Mouse (Mus musculus): ENCODE measurements at regions not wholly inside any gene's neighbourhood (a gene's known extent, or its start where the extent isn't known, plus 50 kb on each side); places are given as distances from the start of the nearest gene placed in this dataset.

DNA sequence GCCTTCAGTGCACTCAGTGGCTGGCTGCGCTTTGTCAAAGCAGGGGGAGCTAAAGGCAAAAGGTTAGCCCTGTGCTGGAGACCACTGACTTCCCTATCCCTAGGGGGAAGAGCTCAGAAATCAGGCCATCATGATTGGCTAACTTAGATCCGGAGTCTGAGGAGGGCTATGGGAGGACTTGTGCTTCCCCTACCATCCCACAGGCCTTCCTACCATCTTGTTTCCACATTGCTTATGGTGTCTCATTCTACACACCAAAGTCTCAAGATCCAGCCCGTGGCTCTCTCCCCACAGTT is 72.9 kb upstream of the 1700024P04Rik start:
- no peak for DNase-seq (ENCODE audit: low spot score)

- no peak for DNase-seq (ENCODE audit: low spot score)
Measured at GRCm38 (mm10) chr13:99056432-99057292, 72.3 kb upstream of the 1700024P04Rik start.

DNA sequence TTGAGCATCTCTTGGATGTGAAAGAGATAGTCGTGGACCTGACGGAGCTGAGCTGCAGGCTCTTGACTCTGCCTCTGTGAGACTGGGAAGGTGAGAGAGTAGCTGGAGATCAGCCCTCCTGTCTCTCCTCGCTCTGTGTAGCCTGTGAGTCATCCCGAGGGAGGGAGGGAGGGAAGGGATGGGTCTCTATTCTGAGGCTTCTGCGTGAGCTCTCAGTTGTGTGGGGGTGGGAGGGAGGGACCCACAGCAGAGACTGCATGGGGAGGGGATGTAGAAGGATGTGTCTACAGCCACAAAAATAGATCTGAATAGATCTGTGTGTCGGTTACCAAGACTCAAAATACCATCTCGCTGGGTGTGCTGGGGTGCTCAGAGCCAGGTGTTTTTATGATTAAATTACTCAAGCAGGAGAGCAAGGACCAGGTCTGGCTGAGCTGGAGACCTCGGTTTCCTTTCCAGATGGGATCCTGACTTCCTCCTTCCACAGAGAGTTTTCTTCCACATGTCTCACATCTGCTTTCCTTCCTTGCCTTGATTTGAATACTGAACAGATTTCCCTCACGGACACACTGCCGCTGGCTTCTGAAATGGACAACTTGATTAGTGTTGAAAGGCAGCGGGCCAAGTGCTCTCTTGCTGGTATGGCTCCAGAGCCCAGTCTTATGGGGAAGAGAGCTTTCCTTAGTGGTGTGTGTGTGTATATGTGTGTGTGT is 71.4 kb upstream of the 1700024P04Rik start:
- no peak for DNase-seq (ENCODE audit: low spot score)

GRCm38 (mm10) chr13:99052076-99052475 is 67.7 kb upstream of the 1700024P04Rik start:
- no peak for DNase-seq (ENCODE audit: low spot score)

GRCm38 (mm10) chr13:99049699-99050098 is 65.3 kb upstream of the 1700024P04Rik start:
- DNase-seq (ENCODE audit: low spot score) = no peak

- DNase-seq (ENCODE audit: low spot score) = no peak
Measured at GRCm38 (mm10) chr13:99048651-99049100, 64.3 kb upstream of the 1700024P04Rik start.

GRCm38 (mm10) chr13:99047219-99047618 is 62.9 kb upstream of the 1700024P04Rik start:
- no peak for DNase-seq (ENCODE audit: low spot score)

DNA sequence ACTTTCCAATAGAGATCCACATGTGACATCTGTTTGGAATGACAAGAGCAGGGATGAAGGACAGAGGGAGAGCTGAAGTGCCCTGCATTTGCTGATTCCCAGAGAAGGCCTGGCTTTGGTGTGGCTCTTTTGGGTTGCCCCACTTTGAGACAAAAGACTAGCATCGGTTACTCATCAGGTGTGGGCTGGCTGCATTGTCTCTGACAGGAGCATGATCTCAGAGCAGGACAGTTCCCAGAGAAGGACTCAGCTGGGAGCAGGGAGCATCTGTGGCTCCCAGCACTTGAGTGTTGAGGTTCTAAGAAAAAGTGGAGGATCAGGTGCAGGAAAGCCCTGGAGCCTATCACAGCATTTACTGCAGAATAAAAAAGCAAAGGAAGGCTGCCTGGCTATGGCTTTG is 62.4 kb upstream of the 1700024P04Rik start:
- DNase-seq (ENCODE audit: low spot score) = no peak

GRCm38 (mm10) chr13:99042086-99042485 is 57.7 kb upstream of the 1700024P04Rik start:
- no peak for DNase-seq (ENCODE audit: low spot score)

DNA sequence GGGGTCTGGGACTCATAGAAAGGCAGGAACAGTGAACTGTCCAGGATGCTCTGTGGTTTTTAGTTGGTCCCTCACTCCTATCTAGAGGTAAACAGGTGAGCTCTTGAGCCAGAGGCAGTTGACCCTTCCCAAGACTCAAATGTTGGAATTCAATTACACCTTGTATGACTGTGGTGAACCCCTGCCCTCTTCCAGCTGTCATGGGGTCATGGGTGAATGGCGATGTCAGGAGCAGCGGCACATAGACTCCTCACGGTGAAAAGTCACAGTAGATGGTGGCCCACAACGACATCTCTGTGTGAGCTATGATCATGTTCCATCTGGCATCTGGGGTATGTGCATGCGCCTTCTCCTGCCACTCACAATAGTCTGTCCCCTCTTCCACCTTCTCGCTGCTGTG is 56.9 kb upstream of the 1700024P04Rik start:
- DNase-seq (ENCODE audit: low spot score) = no peak

DNA sequence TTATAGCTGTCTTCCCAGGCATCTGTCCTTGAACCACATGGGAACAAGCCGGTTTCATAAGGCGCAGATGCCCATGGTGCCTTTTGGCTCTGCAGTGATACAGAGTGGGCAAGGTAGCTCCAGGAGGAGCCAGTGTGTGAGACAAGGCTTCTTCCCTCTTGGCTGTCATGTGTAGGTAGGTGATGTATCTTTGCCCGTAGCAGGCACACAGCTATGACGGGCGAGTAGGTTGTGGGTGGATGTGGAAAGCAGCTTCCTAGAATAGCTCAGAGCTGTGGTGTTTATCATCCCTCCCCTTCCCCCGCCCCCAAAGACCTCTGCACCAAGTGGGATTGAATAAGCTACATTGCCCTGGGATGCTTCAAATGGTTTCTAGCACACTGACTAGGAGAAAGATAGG is 56.5 kb upstream of the 1700024P04Rik start:
- no peak for DNase-seq (ENCODE audit: low spot score)

DNA sequence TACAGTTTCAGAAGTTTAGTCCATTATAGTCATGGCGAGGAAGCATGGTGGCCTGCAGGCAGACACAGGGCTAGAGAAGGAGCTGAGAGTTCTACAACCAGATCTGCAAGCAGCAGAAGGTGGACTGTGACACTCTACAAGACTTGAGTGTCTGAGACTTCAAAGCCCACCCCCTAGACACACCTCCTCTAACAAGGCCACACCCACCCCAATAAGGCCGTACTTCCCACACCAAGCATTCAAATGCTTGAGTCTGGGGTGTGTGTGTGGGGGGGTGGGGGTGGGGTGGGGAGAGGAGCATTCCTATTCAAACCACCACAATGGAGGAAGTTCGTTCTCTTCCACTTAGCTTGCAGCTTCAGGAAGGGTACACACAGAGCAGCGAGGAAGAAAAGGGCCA is 55.8 kb upstream of the 1700024P04Rik start:
- no peak for DNase-seq (ENCODE audit: low spot score)

GRCm38 (mm10) chr13:99039063-99039385 is 54.7 kb upstream of the 1700024P04Rik start:
- DNase-seq (ENCODE audit: low spot score) = no peak

- DNase-seq (ENCODE audit: low spot score) = no peak
Measured at GRCm38 (mm10) chr13:99038198-99039062, 54.1 kb upstream of the 1700024P04Rik start.

DNA sequence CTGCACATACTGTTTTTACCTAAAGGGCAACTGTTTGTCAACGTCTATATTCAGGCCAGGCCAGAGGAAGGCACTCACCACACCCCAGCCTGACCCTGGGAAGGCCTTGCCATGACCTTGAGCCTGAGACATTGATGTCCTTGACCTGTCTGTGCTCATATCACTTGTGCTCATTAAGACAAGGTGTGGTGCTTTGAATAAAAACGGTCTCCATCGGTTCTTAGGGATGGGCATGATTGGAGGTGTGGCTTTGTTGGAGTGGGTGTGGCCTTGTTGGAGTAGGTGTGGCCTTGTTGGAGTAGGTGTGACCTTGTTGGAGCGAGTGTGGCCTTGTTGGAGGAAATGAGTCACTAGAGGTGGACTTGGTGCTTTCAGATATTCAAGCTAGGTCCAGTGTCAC is 52.8 kb upstream of the 1700024P04Rik start:
- DNase-seq (ENCODE audit: low spot score) = no peak

Measured in spleen, adult 12 weeks (tissue).